Mouse (Mus musculus): ENCODE results near the gene Wbp11. TPM values are rescaled to one million over a fixed set of nuclear protein-coding genes. Genes with fewer than 3 reads are reported as not detected.

The Wbp11 gene
- 30.6 and 38.2 TPM in 2 replicates for polyA plus RNA-seq (2012; rRNA removed; ENCODE audit: low replicate concordance)

DNA sequence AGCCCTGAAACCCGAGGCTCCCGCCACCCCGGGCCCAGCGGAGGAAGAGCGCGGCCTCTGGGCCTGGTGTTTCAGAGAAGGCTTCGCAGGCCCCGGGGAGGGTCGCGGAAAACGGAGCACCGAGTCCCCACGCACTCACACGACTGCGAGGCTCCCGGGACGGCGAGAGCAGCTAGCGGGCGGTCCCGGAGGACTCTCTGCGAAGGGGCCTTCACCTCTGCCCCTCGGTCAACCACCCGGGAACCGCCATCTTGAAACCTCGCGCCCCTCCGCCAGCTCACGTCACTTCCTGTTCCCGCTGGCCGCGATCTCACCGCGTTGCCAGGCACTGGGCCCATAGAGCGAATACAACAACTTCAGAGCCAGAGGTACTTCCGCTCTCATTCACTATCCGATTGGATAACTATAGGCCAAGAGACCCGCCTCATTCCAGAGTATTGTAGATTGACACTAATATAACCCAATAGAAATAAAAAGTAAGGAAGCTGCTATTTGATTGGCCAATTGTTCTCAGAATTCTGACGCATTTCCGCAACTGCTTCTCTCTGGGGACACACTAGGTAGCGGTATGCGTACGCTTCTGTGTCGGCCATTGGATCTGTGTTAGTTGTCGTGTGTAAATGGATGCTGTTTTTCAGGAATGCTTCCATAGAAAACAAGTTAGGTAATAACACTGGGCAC lies at the start of gene Wbp11:
Gene Wbp11, minus strand, starts transcription at position 353 of the 681 bp plus-strand sequence.

DNA sequence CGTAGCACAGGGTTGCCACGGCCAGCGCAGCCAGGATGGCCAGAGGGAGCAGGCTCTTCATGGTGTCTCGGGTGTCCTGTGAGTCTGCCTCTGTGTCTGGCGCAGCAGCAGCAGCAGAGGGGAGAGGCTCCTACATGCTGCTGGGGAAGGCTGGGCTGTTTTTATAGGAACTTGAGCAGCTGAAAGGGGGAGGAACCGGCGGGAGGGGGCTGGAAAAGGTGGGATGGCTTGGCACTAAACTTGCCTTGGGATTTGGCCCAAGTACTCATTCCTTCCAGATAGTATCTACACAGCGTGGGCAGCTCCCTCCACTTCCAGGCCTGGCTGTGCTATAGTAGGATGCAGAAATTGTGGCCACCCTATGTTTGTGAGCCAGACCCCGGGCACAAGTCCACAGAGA lies 47.6 kb upstream of the Wbp11 start, which contains the start of gene Mgp:
Gene Mgp, minus strand, starts transcription at position 154 of the 400 bp plus-strand sequence.

DNA sequence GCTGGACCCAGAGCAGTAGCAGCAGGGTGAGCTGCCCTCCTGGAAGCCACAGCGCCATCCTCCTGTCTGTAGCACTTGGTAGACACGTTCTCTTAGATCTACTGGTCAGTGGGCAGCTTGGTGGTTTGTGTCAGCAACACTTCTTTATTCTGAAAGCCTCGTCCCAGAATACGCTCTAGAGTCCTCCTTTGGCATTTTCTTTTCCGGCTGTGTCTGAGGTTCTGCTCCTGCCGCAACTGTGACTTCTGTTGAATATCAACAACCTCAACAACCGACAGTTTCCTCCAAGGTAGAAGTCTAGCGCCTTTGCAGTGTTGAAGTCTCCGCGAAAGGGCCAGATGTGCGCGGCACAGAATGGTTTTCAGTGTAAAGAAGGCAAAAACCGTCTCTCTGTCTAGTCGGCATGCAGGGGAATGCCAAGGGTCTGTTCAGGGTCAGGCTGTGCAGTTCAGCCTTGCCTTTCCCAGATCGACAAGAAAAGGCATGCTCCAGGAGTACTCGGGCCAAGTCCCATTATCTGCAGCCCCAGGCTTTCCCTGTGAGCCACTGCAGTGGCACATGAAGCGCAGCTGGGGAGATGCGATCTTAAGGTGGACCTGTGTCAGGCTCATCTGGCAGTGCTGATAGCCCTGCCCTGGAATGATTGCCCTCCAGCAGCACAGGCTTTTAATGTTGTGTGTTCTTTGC lies 29.3 kb upstream of the Wbp11 start, which contains the start of gene Art4:
Gene Art4, minus strand, starts transcription at position 548 of the 687 bp plus-strand sequence.

DNA sequence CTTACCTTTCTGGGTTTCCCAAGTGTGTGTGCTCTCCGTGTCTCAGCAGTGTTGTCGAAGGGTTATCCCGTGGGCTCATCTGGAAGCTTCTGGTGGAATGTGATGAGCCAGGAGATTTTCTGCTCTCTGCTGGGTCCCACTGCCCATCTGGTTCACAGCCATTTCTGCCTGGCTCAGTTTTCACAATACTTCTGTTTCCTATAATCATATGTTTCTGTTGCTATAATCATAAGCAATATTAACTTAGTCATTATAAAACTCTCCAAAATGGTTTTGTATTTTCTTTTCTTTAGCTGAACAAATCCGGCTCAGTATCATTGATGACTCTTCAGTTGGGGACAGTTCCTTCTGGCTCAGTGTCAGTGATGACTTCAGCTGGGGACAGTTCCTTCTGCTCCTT lies 7.3 kb upstream of the Wbp11 start, which contains the start of gene Smco3:
Gene Smco3, minus strand, starts transcription at position 101 of the 400 bp plus-strand sequence.

DNA sequence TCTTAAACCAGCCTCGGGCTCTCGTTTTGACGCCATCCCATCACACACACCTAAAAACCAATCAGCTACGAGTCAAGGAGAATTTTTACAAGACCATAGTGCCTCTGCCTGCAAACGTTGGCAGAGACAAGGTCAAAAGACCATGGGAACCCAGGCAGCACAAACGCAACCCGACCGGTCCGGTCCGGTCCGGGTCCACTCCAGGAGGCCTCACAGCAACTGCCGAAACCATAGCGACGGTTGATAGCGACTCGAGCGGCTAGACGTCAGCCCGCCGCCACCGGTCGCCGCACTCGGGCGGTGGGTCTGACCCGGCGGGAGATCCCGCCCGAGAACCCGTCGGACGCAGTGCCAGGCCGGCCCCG lies 535 bp downstream of the Wbp11 start, which contains the start of gene BC049715:
Gene BC049715, plus strand, starts transcription at position 111 of the 365 bp plus-strand sequence.

DNA sequence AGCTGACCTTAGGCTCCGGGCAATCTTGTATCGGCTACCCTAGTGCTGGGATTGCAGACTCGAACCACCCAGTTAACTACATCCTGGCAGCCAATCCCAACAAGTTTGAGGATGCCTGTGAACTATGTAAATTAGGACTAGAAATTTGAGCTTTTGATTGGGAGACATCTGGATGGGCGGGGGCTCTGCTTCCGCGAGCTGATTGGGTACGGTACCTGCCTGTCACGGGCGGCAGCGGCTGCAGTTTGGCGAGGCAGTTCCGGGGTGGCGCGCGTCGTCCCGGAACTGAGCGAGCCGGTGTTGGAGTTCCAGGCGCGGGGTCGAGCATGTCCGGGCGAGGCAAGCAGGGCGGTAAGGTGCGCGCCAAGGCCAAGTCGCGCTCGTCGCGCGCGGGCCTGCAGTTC lies 20.0 kb downstream of the Wbp11 start, which contains the start of gene H2afj:
Gene H2afj, plus strand, starts transcription at position 231 of the 404 bp plus-strand sequence.

DNA sequence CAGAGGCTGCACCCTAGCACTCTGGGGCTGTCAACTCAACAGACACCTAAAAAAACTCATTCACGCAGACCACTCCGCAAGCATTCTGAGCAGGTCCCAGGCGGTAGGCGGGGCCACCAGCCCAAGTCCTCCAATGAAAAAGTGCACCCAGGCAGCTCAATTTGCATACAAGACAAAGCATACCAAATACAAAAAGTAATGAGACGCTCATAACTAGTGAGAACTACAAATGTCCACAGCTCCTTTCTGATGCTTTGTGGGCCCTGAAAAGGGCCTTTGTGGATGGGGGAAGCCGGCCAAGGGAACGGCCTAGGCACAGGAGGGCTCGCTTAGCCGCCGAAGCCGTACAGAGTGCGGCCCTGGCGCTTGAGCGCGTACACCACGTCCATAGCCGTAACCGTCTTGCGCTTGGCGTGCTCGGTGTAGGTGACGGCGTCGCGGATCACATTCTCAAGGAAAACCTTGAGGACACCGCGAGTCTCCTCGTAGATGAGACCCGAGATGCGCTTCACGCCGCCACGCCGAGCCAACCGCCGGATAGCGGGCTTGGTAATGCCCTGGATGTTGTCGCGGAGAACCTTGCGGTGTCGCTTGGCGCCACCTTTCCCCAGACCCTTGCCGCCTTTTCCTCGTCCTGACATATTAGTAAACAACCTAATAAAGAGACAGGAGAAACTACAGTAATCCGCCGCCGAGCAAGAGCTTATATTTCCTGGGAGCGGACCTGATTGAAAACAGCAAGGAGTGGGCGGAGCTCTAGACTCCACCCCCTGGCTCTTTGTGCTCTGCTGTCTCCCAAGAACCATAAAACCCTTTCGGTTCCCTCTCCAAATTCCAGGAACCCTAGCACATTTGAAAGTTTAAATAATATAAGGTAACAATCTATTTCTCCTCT lies 24.0 kb downstream of the Wbp11 start, which contains the start of gene Hist4h4:
Gene Hist4h4, minus strand, starts transcription at position 677 of the 895 bp plus-strand sequence.

DNA sequence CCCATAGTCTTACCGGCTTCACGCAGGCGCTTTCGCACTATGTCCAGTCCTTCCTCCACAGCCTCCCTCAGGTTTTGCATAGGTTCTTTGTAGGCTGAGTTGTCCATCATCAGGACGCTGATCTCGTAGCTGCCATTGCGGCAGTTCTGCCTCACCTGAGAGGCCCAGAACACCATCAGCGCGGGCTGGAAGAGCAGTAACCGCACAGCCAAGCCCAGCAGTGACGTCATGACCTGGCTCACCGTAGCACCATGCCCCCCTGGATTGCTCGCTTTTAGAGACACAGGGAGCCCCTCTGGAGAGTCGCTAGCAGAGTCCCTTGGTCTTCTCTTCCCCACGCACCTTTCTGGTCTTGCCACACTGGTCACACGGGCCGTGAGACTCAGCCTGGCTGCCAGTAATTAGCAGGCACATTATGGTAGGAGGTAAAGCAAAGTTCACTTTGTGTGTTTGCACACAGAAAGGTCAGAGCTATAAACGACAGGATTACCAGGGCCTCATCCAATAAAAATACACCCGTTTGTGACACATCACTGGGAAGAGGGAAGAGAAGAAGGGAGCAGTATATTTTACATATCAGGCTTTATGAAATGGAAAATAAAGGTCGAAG lies 46.6 kb downstream of the Wbp11 start, which contains the start of gene Gucy2c:
Gene Gucy2c, minus strand, starts transcription at position 389 of the 610 bp plus-strand sequence.

Other genes starting within 250 kb of the Wbp11 start
- gene Plbd1, start 166.3 kb downstream of the Wbp11 start, polyA plus RNA-seq (2012; rRNA removed; ENCODE audit: low replicate concordance), result 37.1 and 69.5 TPM in 2 replicates
- 0.03 and 0.05 TPM in 2 replicates for gene Gucy2c, start 46.5 kb downstream of the Wbp11 start, polyA plus RNA-seq (2012; rRNA removed; ENCODE audit: low replicate concordance)
- 0.34 and 1.8 TPM in 2 replicates for gene Hist4h4, start 23.8 kb downstream of the Wbp11 start, polyA plus RNA-seq (2012; rRNA removed; ENCODE audit: low replicate concordance)
- gene H2afj, start 20.0 kb downstream of the Wbp11 start, polyA plus RNA-seq (2012; rRNA removed; ENCODE audit: low replicate concordance), result 129 and 225 TPM in 2 replicates
- 0.27 and 0.47 TPM in 2 replicates for gene BC049715, start 607 bp downstream of the Wbp11 start, polyA plus RNA-seq (2012; rRNA removed; ENCODE audit: low replicate concordance)
- gene Smco3, start 7.2 kb upstream of the Wbp11 start, polyA plus RNA-seq (2012; rRNA removed; ENCODE audit: low replicate concordance), result 0.07 and 0.57 TPM in 2 replicates
- 1.4 TPM in 2 replicates for gene Art4, start 29.5 kb upstream of the Wbp11 start, polyA plus RNA-seq (2012; rRNA removed; ENCODE audit: low replicate concordance)
- gene Mgp, start 47.6 kb upstream of the Wbp11 start, polyA plus RNA-seq (2012; rRNA removed; ENCODE audit: low replicate concordance), result 1,564 and 1,581 TPM in 2 replicates
- 0.17 TPM in 1 of 2 replicates, not detected in the other for gene Erp27, start 93.9 kb upstream of the Wbp11 start, polyA plus RNA-seq (2012; rRNA removed; ENCODE audit: low replicate concordance)
- gene Pde6h, start 95.6 kb upstream of the Wbp11 start, polyA plus RNA-seq (2012; rRNA removed; ENCODE audit: low replicate concordance), result 0.20 TPM in 1 of 2 replicates, not detected in the other
- 72.2 and 73.3 TPM in 2 replicates for gene Arhgdib, start 113.7 kb upstream of the Wbp11 start, polyA plus RNA-seq (2012; rRNA removed; ENCODE audit: low replicate concordance)

Data from subcutaneous adipose tissue, adult 2 months (tissue).